Mouse (Mus musculus): ENCODE data around the gene Dnah7b. TPM values are rescaled to one million over a fixed set of nuclear protein-coding genes. Genes with fewer than 3 reads are reported as not detected.
"Not testable (repeated sequence)": the region's sequence is repeated elsewhere in the genome, so short reads cannot be mapped to it uniquely, and the experiment has no call there.

Dnah7b gene
- polyA plus RNA-seq, 1 experiment from 2014 or later = 1.0 TPM

DNA sequence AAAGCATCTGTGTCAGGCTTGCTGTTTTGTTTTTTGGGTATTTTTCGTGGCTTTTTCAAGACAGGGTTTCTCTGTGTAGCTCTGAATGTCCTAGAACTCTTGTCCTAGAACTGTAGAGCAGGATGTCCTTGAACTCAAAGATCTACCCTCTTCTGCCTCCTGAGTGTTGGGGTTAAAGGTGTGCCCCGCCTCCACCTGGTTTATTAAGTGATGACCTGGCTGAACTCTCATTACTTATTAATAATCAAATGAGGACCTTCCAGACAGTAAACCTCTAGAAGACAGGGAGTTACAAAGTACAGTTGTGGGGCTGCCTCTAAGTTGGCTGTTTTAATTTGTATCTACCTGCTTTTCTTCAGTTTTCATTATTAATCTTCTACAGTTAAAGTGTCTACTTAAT is 202.7 kb downstream of the Dnah7b start:
- not testable (repeated sequence) for ATAC-seq (replicated peaks; ENCODE audit: low FRiP score); H3K27ac ChIP-seq (ENCODE audit: low read depth, low read length); H3K9ac ChIP-seq (ENCODE audit: low read depth, low read length); H3K4me2 ChIP-seq; H3K36me3 ChIP-seq (ENCODE audit: control insufficient read depth, insufficient read depth, low read length); H3K4me1 ChIP-seq (replicated peaks; ENCODE audit: control insufficient read depth, insufficient read depth, low read length); DNase-seq (ENCODE audit: low spot score); H3K9me3 ChIP-seq (ENCODE audit: control insufficient read depth, low read length); H3K27me3 ChIP-seq (replicated peaks; ENCODE audit: control insufficient read depth, insufficient read depth, low read length); H3K4me3 ChIP-seq (ENCODE audit: low read depth, low read length)
- WGBS = 59% methylated on average over 2 of the region's 2 CpGs

GRCm38 (mm10) chr1:46271927-46272326 is 205.8 kb downstream of the Dnah7b start:
- no peak overlapping the region for H3K4me3 ChIP-seq (ENCODE audit: low read depth, low read length)
- H3K27me3 ChIP-seq (replicated peaks; ENCODE audit: control insufficient read depth, insufficient read depth, low read length) = no peaks in the 10 kb centered on the region
- 77% methylated on average over 12 of the region's 12 CpGs for WGBS
- H3K4me1 ChIP-seq (replicated peaks; ENCODE audit: control insufficient read depth, insufficient read depth, low read length) = no peaks in the 10 kb centered on the region
- H3K9ac ChIP-seq (ENCODE audit: low read depth, low read length) = no peak overlapping the region
- ATAC-seq (replicated peaks; ENCODE audit: low FRiP score) = no peak
- H3K4me2 ChIP-seq = no peak overlapping the region
- H3K36me3 ChIP-seq (ENCODE audit: control insufficient read depth, insufficient read depth, low read length) = no peaks in the 10 kb centered on the region
- no peak overlapping the region for H3K27ac ChIP-seq (ENCODE audit: low read depth, low read length)
- no peak for DNase-seq (ENCODE audit: low spot score)
- no peaks in the 10 kb centered on the region for H3K9me3 ChIP-seq (ENCODE audit: control insufficient read depth, low read length)

- H3K36me3 ChIP-seq (ENCODE audit: control insufficient read depth, insufficient read depth, low read length); H3K27me3 ChIP-seq (replicated peaks; ENCODE audit: control insufficient read depth, insufficient read depth, low read length); DNase-seq (ENCODE audit: low spot score); H3K9me3 ChIP-seq (ENCODE audit: control insufficient read depth, low read length); H3K4me3 ChIP-seq (ENCODE audit: low read depth, low read length); ATAC-seq (replicated peaks; ENCODE audit: low FRiP score); H3K27ac ChIP-seq (ENCODE audit: low read depth, low read length); H3K9ac ChIP-seq (ENCODE audit: low read depth, low read length); H3K4me1 ChIP-seq (replicated peaks; ENCODE audit: control insufficient read depth, insufficient read depth, low read length); H3K4me2 ChIP-seq: not testable (repeated sequence)
- 81% methylated on average over 2 of the region's 2 CpGs for WGBS
These were observed 212.2 kb downstream of the Dnah7b start for GRCm38 (mm10) chr1:46278057-46278910.

DNA sequence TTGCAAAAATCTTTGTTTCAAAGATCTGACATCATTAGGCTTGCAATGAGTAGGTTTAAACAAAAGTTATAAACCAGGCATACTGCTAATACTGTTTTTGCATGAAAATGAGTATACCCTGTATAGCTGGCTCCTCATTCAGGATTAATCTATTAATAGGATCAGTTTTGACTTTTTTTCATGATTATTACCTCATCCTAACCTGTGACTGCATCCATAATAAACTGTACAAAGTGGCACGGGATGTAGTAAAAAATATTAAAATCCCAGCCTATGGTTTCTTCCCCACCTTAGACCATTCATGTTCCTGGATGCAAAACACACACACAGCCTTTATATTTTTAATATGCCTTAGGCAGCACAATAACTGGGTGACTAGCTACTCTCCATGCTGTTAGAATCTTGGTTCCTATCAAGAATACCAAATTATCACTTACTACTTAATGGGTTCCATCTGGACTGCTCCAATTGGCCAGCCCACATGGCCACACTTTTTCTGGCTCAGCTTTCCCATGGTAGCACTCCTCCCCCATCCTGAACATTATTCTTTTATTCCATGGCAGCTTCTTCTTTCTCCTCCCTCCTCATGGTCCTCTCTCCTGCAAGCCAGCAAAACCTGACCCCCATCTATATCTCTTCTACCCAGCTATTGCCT is 212.9 kb downstream of the Dnah7b start:
- DNase-seq (ENCODE audit: low spot score); ATAC-seq (replicated peaks; ENCODE audit: low FRiP score); H3K36me3 ChIP-seq (ENCODE audit: control insufficient read depth, insufficient read depth, low read length); H3K9ac ChIP-seq (ENCODE audit: low read depth, low read length); H3K4me3 ChIP-seq (ENCODE audit: low read depth, low read length); H3K4me2 ChIP-seq; H3K27me3 ChIP-seq (replicated peaks; ENCODE audit: control insufficient read depth, insufficient read depth, low read length); H3K4me1 ChIP-seq (replicated peaks; ENCODE audit: control insufficient read depth, insufficient read depth, low read length); H3K27ac ChIP-seq (ENCODE audit: low read depth, low read length); H3K9me3 ChIP-seq (ENCODE audit: control insufficient read depth, low read length): not testable (repeated sequence)
- WGBS = 81% methylated on average over 1 of the region's 1 CpGs

DNA sequence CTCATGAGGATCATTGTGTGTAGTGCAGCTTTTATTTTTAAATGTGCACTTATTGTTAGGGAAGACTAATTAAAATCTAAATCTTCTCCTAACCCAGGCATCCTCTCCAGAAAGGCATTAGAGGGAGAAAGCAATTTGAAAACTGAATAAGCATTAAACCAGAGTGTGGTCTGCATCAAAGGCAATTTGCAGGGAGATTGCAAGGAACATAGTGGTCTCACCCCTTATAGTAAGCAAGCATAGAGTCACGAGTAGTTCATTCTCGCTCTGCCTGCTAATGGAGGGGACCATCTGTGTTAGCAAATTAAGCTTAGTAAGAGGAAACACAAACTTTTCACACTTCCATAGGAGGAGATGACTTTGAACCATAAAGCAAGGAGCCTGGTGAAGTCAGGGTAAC is 228.3 kb downstream of the Dnah7b start:
- H3K4me1 ChIP-seq (replicated peaks; ENCODE audit: control insufficient read depth, insufficient read depth, low read length); H3K27me3 ChIP-seq (replicated peaks; ENCODE audit: control insufficient read depth, insufficient read depth, low read length); DNase-seq (ENCODE audit: low spot score); H3K4me3 ChIP-seq (ENCODE audit: low read depth, low read length); H3K9me3 ChIP-seq (ENCODE audit: control insufficient read depth, low read length); H3K4me2 ChIP-seq; H3K27ac ChIP-seq (ENCODE audit: low read depth, low read length); H3K9ac ChIP-seq (ENCODE audit: low read depth, low read length); H3K36me3 ChIP-seq (ENCODE audit: control insufficient read depth, insufficient read depth, low read length); ATAC-seq (replicated peaks; ENCODE audit: low FRiP score): not testable (repeated sequence)
- whole genome bisulfite sequencing = 80% methylated on average over 2 of the region's 2 CpGs

- H3K9me3 ChIP-seq (ENCODE audit: control insufficient read depth, low read length); H3K4me2 ChIP-seq; DNase-seq (ENCODE audit: low spot score); H3K4me3 ChIP-seq (ENCODE audit: low read depth, low read length); ATAC-seq (replicated peaks; ENCODE audit: low FRiP score); H3K4me1 ChIP-seq (replicated peaks; ENCODE audit: control insufficient read depth, insufficient read depth, low read length); H3K27ac ChIP-seq (ENCODE audit: low read depth, low read length); H3K9ac ChIP-seq (ENCODE audit: low read depth, low read length); H3K27me3 ChIP-seq (replicated peaks; ENCODE audit: control insufficient read depth, insufficient read depth, low read length); H3K36me3 ChIP-seq (ENCODE audit: control insufficient read depth, insufficient read depth, low read length): not testable (repeated sequence)
These were observed 259.8 kb downstream of the Dnah7b start for GRCm38 (mm10) chr1:46325942-46326341.

- not testable (repeated sequence) for H3K4me2 ChIP-seq; H3K36me3 ChIP-seq (ENCODE audit: control insufficient read depth, insufficient read depth, low read length); ATAC-seq (replicated peaks; ENCODE audit: low FRiP score); H3K4me3 ChIP-seq (ENCODE audit: low read depth, low read length); H3K27me3 ChIP-seq (replicated peaks; ENCODE audit: control insufficient read depth, insufficient read depth, low read length); H3K4me1 ChIP-seq (replicated peaks; ENCODE audit: control insufficient read depth, insufficient read depth, low read length); DNase-seq (ENCODE audit: low spot score); H3K9me3 ChIP-seq (ENCODE audit: control insufficient read depth, low read length); H3K9ac ChIP-seq (ENCODE audit: low read depth, low read length); H3K27ac ChIP-seq (ENCODE audit: low read depth, low read length)
- 76% methylated on average over 3 of the region's 3 CpGs for WGBS
These were observed 279.2 kb downstream of the Dnah7b start for GRCm38 (mm10) chr1:46345301-46345700.

DNA sequence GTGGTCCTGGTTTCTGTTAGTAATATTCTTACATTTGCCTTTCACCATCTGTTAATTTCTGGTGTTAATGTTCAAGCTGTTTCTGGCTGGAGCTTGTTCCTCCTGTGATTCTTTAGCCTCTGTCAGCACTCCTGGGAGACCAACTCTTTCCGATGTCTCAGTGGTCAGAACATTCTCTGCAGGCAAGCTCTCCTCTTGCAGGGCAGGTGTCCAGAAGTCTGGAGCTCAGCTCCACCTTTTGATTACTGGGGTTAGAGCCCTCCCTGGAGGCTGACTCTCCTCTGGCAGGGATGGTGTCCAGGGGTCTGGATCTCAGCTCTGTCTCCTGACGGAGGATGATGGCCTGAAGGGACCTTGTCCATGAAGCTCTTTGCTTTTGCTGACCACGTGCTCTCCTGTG is 314.5 kb downstream of the Dnah7b start:
- not testable (repeated sequence) for H3K9ac ChIP-seq (ENCODE audit: low read depth, low read length); H3K4me2 ChIP-seq; H3K27me3 ChIP-seq (replicated peaks; ENCODE audit: control insufficient read depth, insufficient read depth, low read length); H3K4me1 ChIP-seq (replicated peaks; ENCODE audit: control insufficient read depth, insufficient read depth, low read length); H3K9me3 ChIP-seq (ENCODE audit: control insufficient read depth, low read length); H3K4me3 ChIP-seq (ENCODE audit: low read depth, low read length); ATAC-seq (replicated peaks; ENCODE audit: low FRiP score); DNase-seq (ENCODE audit: low spot score); H3K36me3 ChIP-seq (ENCODE audit: control insufficient read depth, insufficient read depth, low read length); H3K27ac ChIP-seq (ENCODE audit: low read depth, low read length)
- WGBS = 89% methylated on average over 3 of the region's 3 CpGs

Measured in liver, embryonic 11.5 days (tissue).